Mouse (Mus musculus): ENCODE measurements around the gene Slc30a9. TPM values are rescaled to one million over a fixed set of nuclear protein-coding genes. Genes with fewer than 3 reads are reported as not detected.

Gene Slc30a9
- total RNA-seq (2021) = 100 to 1,000 TPM; 173 to 192 TPM

DNA sequence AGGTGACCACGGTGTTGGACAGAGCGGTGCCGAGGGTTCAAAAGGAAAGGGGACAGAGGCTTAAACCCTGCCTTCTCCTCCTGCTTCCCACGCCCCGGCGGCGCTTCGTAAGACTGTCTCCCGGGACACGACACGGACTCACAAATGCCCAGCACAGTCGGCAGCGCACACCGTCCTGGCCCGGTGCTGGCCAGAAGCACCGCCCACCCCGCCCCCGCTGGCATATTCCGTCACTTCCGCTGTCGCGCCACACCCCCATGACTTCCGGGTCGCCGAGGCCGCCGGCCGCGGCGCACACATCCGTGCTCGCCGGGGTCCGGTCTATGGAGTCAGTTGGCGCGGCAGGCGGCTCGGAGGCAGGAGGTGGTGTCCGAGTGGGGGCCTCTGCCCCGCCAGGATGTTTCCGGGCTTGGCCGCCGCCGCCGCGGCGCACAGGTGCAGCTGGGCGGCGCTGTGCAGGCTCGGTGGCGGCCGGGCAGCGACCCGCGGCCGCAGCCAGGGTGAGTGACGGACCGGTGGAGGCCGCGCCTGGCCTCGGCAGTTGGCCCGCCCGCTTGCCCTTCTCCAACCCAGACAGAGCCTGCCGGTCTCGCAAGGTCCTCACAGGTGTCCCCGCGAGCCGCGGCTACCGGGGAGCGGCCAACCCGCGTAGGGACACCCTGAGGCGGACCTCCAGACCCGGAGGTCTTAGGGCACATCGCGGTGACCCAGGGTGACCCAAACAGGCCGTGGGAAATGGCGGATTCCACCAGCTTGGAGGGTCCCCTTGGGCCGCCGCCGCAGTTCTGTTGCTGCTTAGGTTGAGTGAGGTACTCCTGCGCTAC is at the start of gene Slc30a9:
Gene Slc30a9 (plus strand): TSS at position 258 of the 824 bp plus-strand sequence.
- peak; percentile 90 to 91 for DNase-seq

DNA sequence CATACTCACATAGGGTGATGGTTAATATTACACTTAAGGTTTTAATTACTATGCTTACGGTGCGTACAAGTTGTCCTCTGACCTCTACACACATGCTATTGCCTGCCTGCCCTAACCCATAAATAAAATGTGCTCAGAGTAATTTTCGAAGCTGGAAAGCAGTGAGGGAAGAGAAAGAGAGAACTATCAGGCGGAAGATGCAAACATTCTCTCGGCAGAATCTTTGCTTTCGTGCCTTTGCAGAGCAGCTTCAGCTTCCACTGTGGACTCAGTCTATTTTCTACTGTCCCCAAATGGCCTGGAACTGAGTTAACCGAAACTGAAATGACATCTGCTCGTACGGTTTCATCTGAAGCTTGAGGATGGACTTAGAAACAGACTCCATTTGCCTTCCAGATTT is 48.3 kb upstream of the Slc30a9 start:
- no peak for DNase-seq

DNA sequence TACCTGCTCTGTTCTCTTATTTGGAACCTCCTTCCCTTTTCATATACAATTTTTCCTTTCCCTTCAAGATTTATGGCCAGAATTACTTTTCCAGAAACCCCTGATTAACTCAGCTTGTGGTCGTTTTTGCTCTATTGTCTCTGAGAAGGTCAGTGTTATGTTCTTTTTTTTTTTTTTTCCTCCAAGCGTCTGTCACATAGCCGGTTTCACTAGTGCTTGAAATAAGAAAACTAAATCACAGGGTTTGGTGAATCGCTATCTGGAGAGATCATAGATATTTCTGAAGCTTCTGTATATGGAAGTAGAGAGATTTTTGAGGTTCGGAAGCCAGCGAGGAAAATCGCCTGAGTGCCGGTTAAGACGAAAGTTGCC is 46.6 kb upstream of the Slc30a9 start:
- DNase-seq = no peak

DNA sequence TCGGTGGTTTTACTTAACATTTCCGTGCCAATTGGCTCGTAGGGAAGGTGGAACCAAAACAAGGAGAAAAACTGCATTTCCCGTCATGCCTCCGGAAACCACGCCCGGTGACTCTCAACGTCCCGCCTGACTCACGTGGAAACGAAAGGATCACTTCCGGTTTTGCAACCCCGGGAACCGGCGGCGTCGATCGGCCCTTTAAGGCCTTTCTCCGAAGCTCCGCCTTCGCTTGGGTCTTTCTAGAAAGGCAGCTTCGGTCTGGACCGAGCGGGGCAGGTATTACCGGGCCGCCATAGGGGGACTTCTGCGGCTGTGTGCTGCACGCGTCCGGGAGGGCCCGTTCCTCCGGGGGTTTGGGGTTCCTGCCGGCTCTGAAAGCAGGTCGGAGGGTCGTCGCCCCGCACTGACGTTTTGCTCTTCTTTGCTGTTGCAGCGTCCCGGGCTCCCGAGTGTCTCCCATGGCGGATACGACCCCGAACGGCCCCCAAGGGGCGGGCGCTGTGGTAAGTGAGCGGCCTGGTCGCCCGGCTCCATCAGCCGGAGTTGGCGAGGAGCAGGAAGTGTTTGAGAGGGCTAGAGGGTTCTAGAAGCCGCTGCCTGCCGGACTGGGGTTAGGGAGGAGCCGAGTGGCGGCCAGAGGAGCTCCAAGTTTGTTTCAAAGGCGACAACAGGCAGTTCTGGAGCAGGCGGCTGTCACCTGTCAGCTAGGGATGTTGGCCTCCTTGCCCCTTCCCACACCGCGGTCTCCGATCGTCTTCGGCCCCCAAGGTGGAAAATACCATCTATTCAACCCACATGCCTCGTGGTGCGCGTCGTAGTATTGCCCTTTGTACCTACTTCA is 46.0 kb upstream of the Slc30a9 start, which contains the start of gene Tmem33:
Gene Tmem33 (plus strand): TSS at position 35 of the 841 bp plus-strand sequence.
- DNase-seq = peak; percentile 89 to 92

DNA sequence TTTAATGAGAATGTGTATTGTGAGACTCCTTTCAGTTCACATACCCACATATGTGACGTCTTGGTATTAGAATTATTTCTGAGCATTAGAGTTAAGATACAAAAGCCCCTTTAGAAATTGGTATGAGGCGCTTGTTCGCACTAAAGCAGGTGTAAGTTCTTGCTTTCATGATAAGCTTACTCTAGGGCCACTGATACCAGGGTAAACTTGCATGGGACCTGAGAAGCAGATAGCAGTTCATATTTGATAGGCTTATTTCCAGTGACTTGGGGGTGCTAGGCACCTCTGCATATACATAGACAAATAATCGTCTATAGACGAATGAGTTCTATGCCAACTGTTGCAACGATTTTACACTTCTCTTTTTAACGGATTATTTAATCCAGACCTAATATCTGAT is 43.8 kb upstream of the Slc30a9 start:
- DNase-seq = no peak

DNA sequence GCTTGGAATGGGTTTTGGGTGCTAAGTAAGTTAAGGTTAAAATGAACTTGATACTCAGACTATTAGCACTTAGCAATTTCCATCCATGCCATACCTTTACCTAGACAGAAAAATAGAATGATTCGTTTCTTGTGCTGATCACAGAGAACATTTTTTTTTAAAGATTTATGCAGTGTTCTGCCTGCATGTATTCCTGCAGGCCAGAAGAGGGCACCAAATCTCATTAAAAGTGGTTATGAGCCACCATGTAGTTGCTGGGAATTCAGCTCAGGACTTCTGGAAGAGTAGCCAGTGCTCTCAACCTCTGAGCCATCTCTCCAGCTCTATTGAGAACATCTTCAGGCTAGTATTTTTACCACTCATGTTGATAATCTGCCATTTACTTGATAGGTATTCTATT is 40.6 kb upstream of the Slc30a9 start:
- DNase-seq = no peak

DNA sequence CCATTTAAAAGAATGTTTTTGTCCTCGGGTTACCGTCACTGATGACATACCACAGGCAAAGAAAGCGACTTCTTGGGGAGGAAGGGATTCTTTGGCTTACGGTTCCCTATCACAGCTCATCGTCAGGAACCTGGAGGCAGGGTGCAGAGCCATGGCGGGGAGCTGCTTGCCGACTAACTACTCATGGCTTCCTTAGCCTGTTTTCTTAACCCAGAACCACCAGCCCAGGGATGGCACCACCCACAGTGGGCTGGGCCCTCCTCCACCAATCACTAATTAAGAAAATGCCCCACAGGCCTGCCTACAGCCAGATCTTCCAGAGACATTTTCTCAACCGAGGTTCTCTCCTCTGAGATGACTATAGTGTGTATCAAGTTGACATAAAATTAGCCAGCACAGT is 37.4 kb upstream of the Slc30a9 start:
- no peak for DNase-seq

DNA sequence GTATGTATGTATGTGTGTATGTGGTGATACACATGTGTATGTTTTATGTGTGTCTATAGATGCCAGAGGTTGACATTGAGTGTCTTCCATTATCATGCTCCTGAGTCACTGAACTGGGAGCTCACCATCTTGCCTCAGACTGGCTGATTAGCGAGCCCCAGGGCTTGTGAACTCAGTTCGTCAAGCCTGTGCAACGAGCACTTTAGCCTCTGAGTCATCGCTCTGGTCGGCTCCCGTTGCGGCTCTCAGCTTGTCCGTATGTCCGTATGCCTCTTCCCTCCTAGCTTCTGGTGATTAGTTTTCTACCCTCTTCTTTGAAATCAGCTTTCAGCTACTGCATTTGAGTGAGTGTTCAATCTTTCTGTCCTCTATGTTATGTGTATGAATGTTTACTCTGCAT is 27.3 kb upstream of the Slc30a9 start:
- DNase-seq = no peak

DNA sequence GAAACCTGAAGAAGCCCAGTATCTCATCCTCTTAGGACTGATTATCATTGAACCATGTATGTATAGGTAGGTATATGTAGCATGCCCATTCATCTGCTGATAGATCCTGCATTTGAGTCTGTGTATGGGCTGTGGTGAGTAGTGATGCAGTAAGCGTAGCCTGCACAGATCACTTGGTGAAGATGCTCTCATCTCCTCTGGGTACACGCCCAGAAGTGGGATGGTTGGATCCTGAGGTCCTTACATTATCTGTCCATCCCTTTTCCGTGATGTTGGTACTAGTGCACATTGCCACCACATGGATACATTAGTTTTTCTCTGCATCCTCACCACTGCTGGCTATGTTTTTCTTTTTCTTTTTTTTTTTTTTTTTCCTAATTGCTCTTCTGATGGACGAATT is 26.9 kb upstream of the Slc30a9 start:
- no peak for DNase-seq

DNA sequence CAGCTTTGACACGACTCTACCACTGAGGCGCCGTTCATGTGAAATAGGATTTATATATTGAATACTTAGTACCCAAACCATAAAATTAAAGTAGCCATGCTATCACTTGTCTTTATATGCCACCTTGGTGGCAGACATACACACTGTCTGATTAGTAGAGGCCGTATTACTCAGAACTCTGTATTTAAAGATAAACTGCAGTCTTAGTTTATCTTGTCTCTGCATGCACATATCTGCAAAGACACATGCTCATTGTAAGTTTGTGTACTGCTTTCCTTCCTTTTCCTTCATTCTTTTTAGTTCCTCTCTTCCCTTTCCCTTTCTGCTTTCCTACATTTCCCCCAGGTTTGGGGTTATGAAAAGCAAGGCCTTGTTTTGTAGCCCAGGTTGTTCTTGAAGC is 26.4 kb upstream of the Slc30a9 start:
- DNase-seq = no peak

DNA sequence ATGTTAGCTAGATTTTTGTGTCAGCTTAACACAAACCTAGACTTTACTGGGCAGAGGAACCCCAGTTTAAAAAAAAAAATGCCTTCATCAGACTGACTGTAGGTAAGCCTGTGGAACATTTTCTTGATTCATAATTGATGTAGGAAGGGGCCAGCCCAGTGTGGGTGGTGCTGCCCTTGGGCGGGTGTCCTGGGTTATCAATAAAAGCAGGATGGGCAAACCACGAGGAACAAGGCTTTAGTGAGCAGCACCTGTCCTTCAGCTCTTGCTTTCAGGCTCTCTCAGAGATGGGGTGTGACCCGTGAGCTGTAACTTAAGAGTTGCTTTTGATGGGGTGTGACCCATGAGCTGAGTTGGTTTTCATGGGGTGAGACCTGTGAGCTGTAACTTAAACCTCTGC is 11.7 kb upstream of the Slc30a9 start:
- no peak for DNase-seq

DNA sequence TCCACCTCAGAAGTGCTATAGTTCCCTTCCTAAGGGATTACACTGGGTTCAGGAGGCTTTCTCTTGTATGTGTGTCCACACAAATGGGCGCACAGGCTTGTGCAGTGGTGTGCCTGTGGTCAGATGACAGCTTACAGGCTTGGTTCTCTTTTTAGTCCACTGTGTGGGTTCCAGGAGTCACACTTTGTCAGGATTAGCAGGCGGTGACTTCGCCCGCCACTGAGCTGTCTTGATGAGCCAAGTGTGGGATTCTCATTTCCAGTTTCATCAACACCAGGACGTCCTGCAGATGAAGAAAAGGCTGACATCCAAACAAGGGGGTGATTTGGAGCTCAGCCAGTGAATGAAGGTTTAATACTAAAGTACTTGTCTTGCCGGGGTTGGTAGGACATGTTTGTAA is 11.1 kb upstream of the Slc30a9 start:
- DNase-seq = no peak

DNA sequence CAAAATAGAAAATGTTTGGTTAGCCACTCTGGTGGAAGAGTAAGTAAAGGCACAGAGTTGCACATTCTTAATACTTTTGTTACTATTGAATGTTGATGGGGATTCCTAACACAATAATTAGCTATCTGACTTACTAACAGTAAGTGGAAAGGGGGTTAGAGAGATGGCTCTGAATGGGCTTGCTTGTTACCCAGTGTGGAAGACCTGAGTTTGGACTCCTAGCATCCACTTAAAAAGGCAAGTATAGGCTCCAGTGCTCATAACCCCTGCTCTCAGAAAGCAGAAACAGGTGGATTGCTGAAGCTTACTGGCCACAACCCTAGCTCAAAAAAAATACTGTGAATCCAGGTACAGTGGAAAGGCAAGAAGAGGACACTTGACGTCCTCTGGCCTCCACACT is 10.6 kb upstream of the Slc30a9 start:
- no peak for DNase-seq

DNA sequence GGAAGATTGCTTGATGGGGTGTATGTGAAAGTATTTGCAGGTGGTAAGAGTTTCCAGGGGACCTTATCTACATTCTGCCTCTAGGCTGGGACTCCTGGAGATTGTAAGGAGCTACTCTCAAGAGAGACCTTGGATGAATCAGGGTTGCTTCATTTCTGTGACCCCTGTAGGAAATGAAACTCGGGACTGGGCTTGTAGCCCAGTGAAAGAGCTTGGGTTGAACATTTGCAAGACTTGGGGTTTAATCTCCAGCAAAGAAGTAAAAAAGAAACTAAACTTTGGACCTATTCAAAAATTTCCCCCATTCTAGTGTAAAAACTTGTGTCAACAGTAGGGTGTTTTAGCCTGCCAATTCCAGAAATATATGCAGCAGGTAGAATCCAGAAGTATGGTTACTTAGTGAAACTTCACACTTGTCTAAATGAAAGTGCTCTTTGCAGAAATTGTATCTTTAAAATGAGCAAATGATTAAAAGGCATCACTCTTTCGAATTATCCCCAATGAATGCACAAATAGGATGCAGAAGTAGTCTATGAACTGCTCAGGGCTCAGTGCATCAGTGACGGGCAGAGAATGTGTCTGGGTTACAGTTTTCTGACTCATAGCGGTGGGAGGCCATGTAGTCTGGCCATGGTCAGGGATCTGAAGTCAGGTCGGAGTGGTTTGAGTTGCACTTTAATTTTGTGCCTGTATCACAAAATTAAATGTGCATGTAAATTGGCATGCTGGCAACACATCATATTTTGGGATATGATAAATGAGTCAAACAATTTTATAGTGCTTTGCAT is 9.5 kb upstream of the Slc30a9 start:
- DNase-seq = no peak

DNA sequence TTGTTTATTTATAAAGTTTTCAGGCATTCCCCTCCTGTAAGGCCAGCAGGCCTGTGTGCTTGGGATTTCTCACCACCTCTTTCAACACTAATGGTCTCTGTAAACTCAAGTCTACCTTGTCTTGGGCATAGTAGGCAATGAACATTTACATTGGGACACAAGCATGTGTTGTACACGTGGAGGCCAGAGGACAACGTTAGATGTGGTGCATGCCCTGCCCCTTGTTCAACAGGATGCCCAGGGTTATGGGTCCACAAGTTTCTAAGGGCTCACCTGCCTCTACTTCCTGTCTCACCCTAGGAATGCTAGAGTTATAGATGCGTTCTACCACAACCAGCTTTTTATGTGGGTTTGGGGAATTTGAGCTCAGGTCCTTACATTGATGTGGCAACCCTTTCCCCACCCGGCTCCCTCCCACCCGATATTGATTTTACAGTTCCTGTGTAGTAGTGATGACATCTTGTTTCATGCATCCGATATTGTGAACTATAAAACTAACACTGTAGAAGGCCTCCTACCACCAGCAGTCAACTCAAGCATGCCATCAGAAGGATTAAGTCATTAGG is 6.8 kb upstream of the Slc30a9 start:
- DNase-seq = no peak

DNA sequence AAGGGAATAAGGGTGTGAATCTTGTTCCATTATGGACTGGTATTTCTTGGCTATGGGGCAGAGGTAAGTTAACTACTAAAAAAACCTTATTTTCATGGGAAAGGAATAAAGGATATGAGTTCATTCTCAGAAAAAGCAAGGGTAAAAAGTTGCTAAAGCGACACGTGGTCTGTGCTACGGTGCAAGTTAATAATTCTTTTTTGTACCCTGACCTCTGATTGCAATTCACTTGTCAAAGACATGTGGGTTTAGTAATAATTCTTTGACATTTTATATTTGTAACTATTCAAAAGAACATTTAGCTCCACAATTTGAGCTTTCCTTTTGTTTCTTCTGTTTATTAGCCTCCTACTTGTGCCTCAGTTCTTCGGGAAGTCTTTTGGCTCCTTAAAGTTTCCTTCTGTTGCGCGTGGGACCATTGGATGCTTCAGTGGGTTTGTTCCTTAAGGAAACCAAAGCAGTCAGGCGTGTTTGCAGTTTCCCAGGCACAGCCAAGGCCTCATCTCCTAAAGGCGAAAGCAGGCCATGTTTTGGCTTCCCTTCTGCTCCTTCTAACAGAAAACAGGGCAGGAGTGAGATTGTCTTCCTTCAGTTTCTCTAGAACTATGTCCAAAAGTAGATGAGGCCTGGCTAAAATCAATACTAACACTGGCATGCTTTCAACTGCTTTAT is 5.7 kb upstream of the Slc30a9 start:
- DNase-seq = no peak

DNA sequence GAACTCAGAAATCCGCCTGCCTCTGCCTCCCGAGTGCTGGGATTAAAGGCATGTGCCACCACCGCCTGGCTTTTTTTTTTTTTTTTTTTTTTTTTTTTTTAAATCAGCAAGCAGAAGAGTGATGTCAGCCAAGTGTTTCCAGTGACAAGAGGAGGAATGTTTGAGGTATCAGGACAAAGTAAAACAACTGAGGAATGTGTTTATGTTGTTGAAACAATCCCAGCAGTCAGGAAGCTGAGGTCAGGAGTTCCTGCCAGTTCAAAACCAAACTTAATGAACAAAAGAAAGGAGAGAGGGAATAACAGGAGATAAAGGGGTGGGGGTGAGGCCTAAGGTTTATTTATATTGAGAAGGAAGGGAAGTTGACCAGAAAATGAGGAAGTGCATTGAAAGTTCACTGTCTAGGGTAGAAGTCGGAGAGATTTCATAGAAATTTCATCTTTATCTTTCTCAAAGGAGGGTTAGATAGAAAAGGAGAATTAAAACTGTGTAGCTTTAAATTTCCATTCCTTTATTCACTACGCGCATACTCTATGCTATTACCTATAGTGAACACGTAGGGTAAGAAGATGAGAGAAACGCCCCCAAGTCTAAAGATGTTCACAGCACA is 4.9 kb upstream of the Slc30a9 start:
- no peak for DNase-seq

DNA sequence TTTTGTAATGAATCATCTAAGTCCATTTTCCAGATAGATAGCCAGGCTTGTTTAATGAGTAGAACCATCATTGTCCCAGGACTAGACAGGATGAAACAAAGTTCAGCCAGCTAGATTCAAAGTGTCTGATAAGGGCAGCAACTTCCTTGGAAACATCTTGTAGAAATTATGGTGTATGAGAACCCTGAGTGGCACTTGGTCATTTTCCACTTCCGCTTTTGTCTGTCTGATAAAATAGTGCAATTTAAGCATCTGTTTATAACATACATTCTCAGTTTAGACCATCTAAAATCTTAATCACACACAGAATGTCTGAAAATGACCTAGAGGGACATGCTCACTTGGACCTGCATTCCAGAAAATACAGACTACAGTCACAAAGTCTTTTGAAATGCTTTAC is 2.9 kb upstream of the Slc30a9 start:
- no peak for DNase-seq

DNA sequence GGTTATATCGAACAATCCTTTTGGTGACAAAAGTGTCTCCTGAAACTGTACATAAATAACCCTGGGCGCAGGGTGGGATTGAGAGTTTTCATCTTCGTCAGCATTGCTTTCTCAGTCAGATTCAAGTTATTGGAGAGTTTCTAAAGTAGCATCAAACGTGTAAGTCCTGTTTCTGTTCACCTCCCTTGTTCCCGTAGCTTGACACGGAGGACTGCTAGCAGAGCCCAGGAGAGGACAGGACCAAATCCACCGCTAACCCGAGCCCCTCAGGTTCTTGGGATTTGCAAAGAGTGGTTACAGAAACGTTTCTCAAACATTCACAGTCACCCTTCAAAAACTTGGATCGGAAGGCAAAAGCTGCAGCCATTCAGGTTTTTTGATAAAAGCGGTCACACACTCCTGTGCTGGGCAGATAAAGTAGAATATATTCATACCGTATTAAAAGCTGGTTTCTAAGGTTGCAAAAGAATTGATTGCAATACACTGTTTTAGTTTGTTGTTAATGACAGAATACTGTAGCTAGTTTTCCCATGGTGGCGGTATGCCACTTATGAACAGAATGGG is 986 bp downstream of the Slc30a9 start:
- no peak for DNase-seq

DNA sequence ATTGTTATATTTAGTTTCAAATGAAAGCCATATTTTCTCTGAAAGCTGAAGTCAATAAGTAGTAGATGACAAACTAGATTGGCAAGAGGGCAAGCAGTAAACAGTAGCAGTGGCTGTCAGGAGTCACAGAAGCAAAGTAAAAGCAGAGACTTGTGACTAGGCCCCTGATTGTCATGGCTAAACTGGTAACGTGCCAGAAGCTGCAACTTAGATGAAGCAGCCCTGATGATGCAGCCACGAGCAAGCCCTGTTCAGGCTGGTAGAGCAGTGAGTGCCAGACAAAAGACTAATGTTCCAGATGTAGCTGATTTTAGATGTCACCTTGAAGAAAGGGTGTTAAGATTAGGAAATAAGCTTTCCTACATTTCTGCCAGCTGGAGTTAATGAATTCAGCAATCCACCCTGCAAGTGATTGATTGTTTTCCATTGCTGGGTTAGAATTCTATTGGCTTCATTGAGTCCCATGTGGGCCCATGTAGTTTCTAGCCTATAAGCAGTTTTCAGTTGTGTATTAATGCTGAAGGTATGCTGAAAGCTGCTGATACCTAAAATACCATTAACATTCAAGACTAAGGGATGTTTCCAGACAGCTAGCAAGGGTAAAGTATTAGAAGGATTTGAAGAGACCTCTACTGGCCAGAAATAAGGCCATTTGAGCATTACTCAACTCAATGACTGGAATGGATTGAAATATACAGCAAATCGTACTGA is 5.2 kb downstream of the Slc30a9 start:
- no peak for DNase-seq

DNA sequence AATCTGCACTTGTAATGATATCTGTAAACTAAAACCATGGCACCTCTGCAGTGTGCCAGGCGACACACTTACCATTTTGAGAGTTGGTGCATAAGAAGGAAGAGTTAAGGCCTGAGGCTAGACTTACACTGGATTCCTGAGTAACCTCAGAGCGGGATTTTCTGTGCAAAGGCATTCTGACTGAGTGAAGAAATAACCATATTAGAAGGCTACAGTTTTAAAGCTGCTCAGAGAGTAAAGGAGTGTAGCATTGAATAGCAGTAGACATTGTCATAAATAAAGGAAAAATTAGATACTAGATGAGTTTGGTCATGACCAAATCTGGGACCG is 5.7 kb downstream of the Slc30a9 start:
- no peak for DNase-seq

Data from layer of hippocampus, postnatal 36 days (tissue).